Mouse (Mus musculus): ENCODE data around the gene Atrip.

DNA sequence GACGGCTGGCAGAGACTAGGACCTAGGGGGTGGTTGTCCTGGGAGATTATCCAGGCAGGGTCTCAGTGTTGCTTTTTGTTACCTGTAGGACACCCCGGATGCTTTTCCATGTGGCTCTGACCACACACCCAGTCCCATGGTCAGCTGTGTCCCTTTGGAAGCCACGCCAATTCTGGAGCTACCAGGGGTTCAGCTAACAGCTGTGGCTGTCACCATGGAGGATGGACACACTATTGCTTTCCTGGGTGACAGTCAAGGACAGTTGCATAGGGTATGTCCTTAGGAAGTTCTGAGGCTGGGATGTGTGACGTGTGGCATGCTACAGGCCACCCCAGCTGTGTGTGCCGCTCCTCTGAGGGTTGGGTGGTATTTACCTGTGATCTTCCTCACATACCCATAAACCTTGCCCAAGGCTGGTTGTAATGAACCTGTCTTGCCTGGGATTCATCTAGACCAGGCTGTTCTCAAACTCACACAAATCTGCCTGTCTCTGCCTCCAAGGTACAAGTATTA is 28.1 kb upstream of the Atrip start:
- no peak for TF ChIP-seq CTCF (IDR thresholded peaks at IDR 0.05; ENCODE audit: extremely low read depth, insufficient read length, insufficient replicate concordance, low read depth, low read length)
- no peak for TF ChIP-seq POLR2A (IDR thresholded peaks at IDR 0.05; ENCODE audit: low read depth, low read length)
